Mouse (Mus musculus) intestine, embryonic 14.5 days (tissue): Measurements from ENCODE around the gene Ddhd1. TPM values are rescaled to one million over a fixed set of nuclear protein-coding genes. Genes with fewer than 3 reads are reported as not detected.
A peak's percentile ranks its signal among the peaks of the same experiment; 100 is the strongest.

Experiments used
- ATAC-seq: fragments of 200-750 bp; cut with Nextera tagmentation; replicated peaks from 2 replicates; pipeline ENCODE4 v1.8.0; 2017; ENCODE audit warnings: low read depth, moderate number of reproducible peaks, moderate TSS enrichment, moderate library complexity; ENCODE audit not compliant: low FRiP score, low TSS enrichment
- DNase-seq: peaks from one replicate; pipeline ENCODE4 v3.0.0-alpha.2; 2018; ENCODE audit warnings: low spot score
- H3K27ac ChIP-seq: fragments of 300-500 bp; sonication (generic); 2 replicates; pipeline ENCODE4 v1.5.1; 2014; ENCODE audit warnings: low read depth, mild to moderate bottlenecking, control low read depth
- H3K27me3 ChIP-seq: fragments of 300-500 bp; sonication (generic); replicated peaks from 2 replicates; pipeline ENCODE4 v1.6.1; 2014; ENCODE audit warnings: low read length, control low read depth; ENCODE audit not compliant: control insufficient read depth, insufficient read depth
- H3K36me3 ChIP-seq: fragments of 300-500 bp; sonication (generic); 2 replicates; pipeline ENCODE4 v1.6.1; 2014; ENCODE audit warnings: low read length, control low read depth; ENCODE audit not compliant: control insufficient read depth, insufficient read depth
- H3K4me1 ChIP-seq: fragments of 300-500 bp; sonication (generic); replicated peaks from 2 replicates; pipeline ENCODE4 v1.6.1; 2014; ENCODE audit warnings: low read length, control low read depth, mixed read lengths; ENCODE audit not compliant: control insufficient read depth, insufficient read depth
- H3K4me2 ChIP-seq: fragments of 300-500 bp; sonication (generic); 2 replicates; pipeline ENCODE4 v1.6.1; 2014; ENCODE audit warnings: low read length
- H3K4me3 ChIP-seq: fragments of 300-500 bp; sonication (generic); 2 replicates; pipeline ENCODE4 v1.5.1; 2014; ENCODE audit warnings: low read depth, low read length, control low read depth, mixed read lengths
- H3K9ac ChIP-seq: fragments of 300-500 bp; sonication (generic); 2 replicates; pipeline ENCODE4 v1.6.1; 2014; ENCODE audit warnings: mild to moderate bottlenecking, low read length
- H3K9me3 ChIP-seq: fragments of 300-500 bp; sonication (generic); 2 replicates; pipeline ENCODE4 v1.6.1; 2016; ENCODE audit warnings: low read length, control low read depth; ENCODE audit not compliant: control insufficient read depth
- WGBS: fragments of 180-500 bp; shearing (Covaris S2); extraction: QIAGEN DNeasy Blood & Tissue Kit; methylation state at CpG from one replicate; pipeline ENCODE4 v1.1.7; 2014; 5-methylcytosine and 5-hydroxymethylcytosine counted together
- polyA plus RNA-seq: library from polyadenylated mRNA; unstranded; fragments of >200 nt; fragmentation: Nextera tagmentation; extraction: Ambion mirVana; gene quantifications from 2 replicates; pipeline ENCODE4 v1.2.1, GENCODE M21; 2014

The Ddhd1 gene
- polyA plus RNA-seq, 1 experiment from 2014 or later, result 13.0 TPM

GRCm38 (mm10) chr14:45552431-45552830 is 105.5 kb downstream of the Ddhd1 start:
- no peaks in the 10 kb centered on the region for H3K27me3 ChIP-seq
- H3K9ac ChIP-seq, result no peak overlapping the region
- DNase-seq (no peak), ATAC-seq (no peak)
- H3K9me3 ChIP-seq, result no peaks in the 10 kb centered on the region
- H3K4me2 ChIP-seq, result no peak overlapping the region
- H3K27ac ChIP-seq, result no peak overlapping the region
- no peaks in the 10 kb centered on the region for H3K36me3 ChIP-seq
- WGBS, result 82% methylated on average over 4 of the region's 4 CpGs
- H3K4me3 ChIP-seq, result no peak overlapping the region
- no peaks in the 10 kb centered on the region for H3K4me1 ChIP-seq

DNA sequence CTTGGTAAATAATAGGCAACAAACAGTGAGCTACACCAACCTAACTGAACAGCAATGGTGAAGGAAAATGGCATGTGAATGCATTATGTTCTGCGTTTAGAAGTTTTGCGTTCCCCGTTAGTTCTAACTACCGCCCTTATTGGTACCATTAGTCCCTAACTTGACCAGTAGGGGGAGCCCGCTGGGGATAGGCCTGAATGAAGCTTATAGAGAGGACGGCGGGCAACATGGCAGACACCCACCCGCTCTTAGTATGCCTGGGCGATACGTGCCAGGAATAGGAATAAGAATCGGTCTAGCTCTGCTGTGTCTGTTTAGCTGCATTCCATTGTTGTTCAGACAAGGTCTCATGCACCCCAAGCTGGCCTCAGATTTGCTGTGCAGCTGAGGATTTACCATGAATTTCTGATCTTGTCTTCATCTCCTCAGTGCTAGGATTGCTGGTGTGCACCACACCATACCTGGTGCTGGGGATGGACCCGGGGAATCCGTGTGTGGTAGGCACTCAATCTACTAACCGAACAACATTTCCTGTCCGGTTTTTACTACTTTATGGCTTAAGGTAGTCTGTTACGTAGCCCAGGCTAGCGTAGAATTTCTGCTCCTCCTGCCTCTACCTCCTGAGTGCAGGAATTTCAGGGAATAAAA is 106.7 kb downstream of the Ddhd1 start:
- ATAC-seq, result no peak
- no peak overlapping the region for H3K4me2 ChIP-seq
- WGBS, result 54% methylated on average over 17 of the region's 17 CpGs

GRCm38 (mm10) chr14:45550010-45550647 is 107.8 kb downstream of the Ddhd1 start:
- Histone ChIP-seq H3K36me3 (no peaks in the 10 kb centered on the region), H3K4me3 (no peak overlapping the region), H3K4me2 (no peak overlapping the region), H3K4me1 (no peaks in the 10 kb centered on the region), H3K27me3 (no peaks in the 10 kb centered on the region), H3K9me3 (no peaks in the 10 kb centered on the region), H3K9ac (no peak overlapping the region), H3K27ac (no peak overlapping the region)
- DNase-seq, result no peak
- WGBS, result 73% methylated on average over 13 of the region's 13 CpGs
- no peak for ATAC-seq

More for the DNA sequence above, 106.7 kb downstream of the Ddhd1 start:
- Histone ChIP-seq H3K4me1 (no peaks in the 10 kb centered on the region), H3K4me3 (no peak overlapping the region), H3K9ac (no peak overlapping the region), H3K27ac (no peak overlapping the region), H3K9me3 (no peaks in the 10 kb centered on the region), H3K36me3 (no peaks in the 10 kb centered on the region), H3K27me3 (no peaks in the 10 kb centered on the region)
- DNase-seq, result peak; percentile 71

DNA sequence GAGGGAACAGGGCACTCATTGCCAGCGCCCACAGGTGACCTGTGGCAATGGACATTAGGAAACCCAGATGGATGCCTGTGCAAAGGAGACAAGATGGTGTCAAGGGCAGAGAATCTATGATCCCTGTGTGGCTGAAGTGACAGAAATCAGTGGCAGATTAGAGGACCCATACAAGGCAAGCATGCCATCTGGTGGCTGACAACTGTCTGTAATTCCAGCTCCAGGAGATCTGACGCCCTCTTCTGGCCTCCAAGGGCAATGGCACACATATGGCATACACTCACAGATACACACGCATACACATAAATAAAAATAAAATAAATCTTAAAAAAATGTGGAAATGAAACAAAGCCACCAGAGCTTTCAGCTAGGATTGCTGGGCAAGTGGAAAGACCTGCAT is 109.8 kb downstream of the Ddhd1 start:
- no peak for ATAC-seq
- WGBS, result 75% methylated on average over 3 of the region's 3 CpGs
- no peak overlapping the region for H3K4me3 ChIP-seq
- H3K4me1 ChIP-seq, result no peaks in the 10 kb centered on the region
- no peak overlapping the region for H3K27ac ChIP-seq
- H3K4me2 ChIP-seq, result no peak overlapping the region
- H3K9ac ChIP-seq, result no peak overlapping the region
- H3K9me3 ChIP-seq, result no peaks in the 10 kb centered on the region
- H3K27me3 ChIP-seq, result no peaks in the 10 kb centered on the region
- H3K36me3 ChIP-seq, result no peaks in the 10 kb centered on the region
- no peak for DNase-seq

DNA sequence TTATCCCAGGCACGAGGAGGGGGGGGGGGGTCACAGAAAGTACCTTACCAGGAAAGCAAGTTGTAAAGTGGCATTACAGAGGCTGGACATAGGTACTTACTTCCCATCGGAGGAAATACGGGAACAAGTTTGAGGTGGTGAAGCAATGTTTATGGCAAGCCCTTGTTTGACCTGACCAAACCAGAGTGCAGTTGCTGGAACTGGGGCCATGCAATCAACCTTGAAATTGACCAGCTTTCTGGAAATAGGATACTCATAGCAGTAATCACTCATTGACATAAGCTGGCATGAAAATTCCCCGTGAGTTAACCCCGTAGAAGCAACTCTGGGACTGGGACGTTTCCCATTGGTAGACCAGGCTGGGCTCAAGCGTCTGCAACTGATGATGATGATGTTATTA is 113.0 kb downstream of the Ddhd1 start:
- Histone ChIP-seq H3K27ac (no peak overlapping the region), H3K27me3 (no peaks in the 10 kb centered on the region), H3K4me2 (no peak overlapping the region), H3K4me3 (no peak overlapping the region), H3K36me3 (no peaks in the 10 kb centered on the region), H3K4me1 (no peaks in the 10 kb centered on the region), H3K9me3 (no peaks in the 10 kb centered on the region), H3K9ac (no peak overlapping the region)
- DNase-seq (no peak), ATAC-seq (no peak)
- 85% methylated on average over 7 of the region's 7 CpGs for WGBS

DNA sequence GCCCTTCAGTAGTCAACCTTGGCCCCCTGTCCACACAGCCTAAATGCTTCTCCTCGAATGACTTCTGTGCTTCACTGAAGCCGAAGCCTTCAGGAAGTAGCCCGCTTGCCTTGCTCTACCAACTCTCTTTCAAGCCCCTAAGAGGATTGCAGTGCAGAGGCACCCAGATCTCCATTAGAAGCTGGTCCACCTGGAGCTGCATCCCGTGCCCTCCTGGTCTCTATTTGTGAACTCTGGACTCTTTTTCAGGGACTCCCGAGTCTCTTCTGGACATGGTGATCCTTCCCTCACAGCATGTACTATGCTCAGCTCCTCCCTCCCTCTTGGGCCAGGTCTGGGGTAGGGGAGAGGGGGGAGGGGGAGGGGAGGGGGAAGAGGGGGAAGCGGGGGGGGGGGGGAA is 113.9 kb downstream of the Ddhd1 start:
- 0 out of 2 replicates have a peak, but pooled peaks cover 4% of the 10 kb centered on the region for H3K4me1 ChIP-seq
- H3K27me3 ChIP-seq, result no peaks in the 10 kb centered on the region
- 70% methylated on average over 5 of the region's 6 CpGs for WGBS
- H3K4me2 ChIP-seq, result no peak overlapping the region
- no peak for ATAC-seq
- no peak for DNase-seq
- no peaks in the 10 kb centered on the region for H3K9me3 ChIP-seq
- H3K27ac ChIP-seq, result no peak overlapping the region
- no peak overlapping the region for H3K9ac ChIP-seq
- H3K36me3 ChIP-seq, result no peaks in the 10 kb centered on the region
- H3K4me3 ChIP-seq, result no peak overlapping the region

DNA sequence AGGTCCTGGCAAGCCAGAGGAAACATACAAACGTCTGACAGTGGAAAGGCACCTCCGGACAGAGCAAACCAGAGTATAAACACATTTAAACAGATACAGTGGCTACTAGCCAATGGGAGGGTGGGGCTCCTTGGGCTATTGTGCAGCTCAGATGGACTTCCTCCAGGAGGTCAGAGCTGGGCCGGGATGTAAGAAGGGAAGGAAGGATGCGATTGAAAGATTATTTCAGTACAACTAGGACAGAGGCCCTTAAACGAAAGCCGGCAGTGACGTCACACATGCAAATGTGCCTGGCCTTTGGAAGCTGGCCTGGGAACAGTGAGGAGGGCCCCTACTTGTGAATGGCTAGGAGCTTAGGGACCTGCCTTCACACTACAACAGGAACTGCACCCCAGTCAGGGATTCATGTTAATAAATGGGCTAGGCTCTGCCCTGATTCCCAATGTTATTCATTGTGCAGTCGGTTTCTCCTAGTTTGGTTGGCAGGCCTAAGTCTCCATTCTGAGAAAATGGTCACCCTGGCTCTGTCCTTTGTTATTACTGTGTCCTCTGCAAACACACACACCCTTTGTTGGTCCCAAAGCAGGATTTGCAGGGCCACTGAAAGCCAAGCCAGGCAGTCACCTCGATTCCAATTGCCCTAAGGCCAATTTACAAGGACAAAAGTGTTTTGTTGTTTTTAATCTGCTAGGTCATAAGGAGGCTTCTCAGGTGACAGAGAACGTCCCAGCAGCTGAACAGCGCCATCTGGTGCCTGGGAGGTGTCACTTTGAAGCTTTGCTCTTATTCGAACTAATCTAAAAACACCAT is 118.1 kb downstream of the Ddhd1 start:
- H3K9me3 ChIP-seq, result no peaks in the 10 kb centered on the region

More for the DNA sequence above, 118.1 kb downstream of the Ddhd1 start:
- no peaks in the 10 kb centered on the region for H3K36me3 ChIP-seq
- DNase-seq (peak; percentile 71), ATAC-seq (peak; percentile 55; the same call in 1 of the 2 replicates)
- H3K4me3 ChIP-seq, result no peak overlapping the region
- no peak overlapping the region for H3K9ac ChIP-seq
- 0 out of 2 replicates have a peak overlapping the region, but pooled peaks have one; percentile 22 for H3K27ac ChIP-seq
- H3K27me3 ChIP-seq, result no peaks in the 10 kb centered on the region
- H3K4me2 ChIP-seq, result no peak overlapping the region
- 0 out of 2 replicates have a peak, but pooled peaks cover 4% of the 10 kb centered on the region for H3K4me1 ChIP-seq
- WGBS, result 32% methylated on average over 12 of the region's 12 CpGs
